Mouse (Mus musculus) stomach, postnatal 0 days (tissue): ENCODE results near the gene Uba5. TPM values are rescaled to one million over a fixed set of nuclear protein-coding genes. Genes with fewer than 3 reads are reported as not detected.

Experiments
- ATAC-seq: fragments of 200-750 bp; cut with Nextera tagmentation; 2 replicates; pipeline ENCODE4 v1.8.0; 2017; ENCODE audit not compliant: low FRiP score, low TSS enrichment
- DNase-seq: peaks from one replicate; pipeline ENCODE4 v3.0.0-alpha.2; 2016; ENCODE audit warnings: low spot score
- H3K27ac ChIP-seq: fragments of 300-500 bp; sonication (generic); replicated peaks from 2 replicates; pipeline ENCODE4 v1.5.1; 2014; ENCODE audit warnings: mild to moderate bottlenecking, control low read depth
- H3K27me3 ChIP-seq: fragments of 300-500 bp; sonication (generic); 2 replicates; pipeline ENCODE4 v1.6.1; 2014; ENCODE audit warnings: low read length; ENCODE audit not compliant: control insufficient read depth, insufficient read depth
- H3K36me3 ChIP-seq: fragments of 300-500 bp; sonication (generic); 2 replicates; pipeline ENCODE4 v1.6.1; 2014; ENCODE audit warnings: low read length, mixed read lengths; ENCODE audit not compliant: control insufficient read depth, insufficient read depth
- H3K4me1 ChIP-seq: fragments of 300-500 bp; sonication (generic); replicated peaks from 2 replicates; pipeline ENCODE4 v1.6.1; 2014; ENCODE audit warnings: antibody characterized with exemption; ENCODE audit not compliant: control insufficient read depth, insufficient read depth
- H3K4me2 ChIP-seq: fragments of 300-500 bp; sonication (generic); replicated peaks from 2 replicates; pipeline ENCODE4 v1.6.1; 2014; ENCODE audit warnings: low read depth, mild to moderate bottlenecking, control low read depth, moderate library complexity
- H3K4me3 ChIP-seq: fragments of 300-500 bp; sonication (generic); 2 replicates; pipeline ENCODE4 v1.5.1; 2014; ENCODE audit warnings: low read depth, low read length, control low read depth
- H3K9ac ChIP-seq: fragments of 300-500 bp; sonication (generic); 2 replicates; pipeline ENCODE4 v1.6.1; 2014; ENCODE audit warnings: mild to moderate bottlenecking, low read length, control low read depth, mixed read lengths
- H3K9me3 ChIP-seq: fragments of 300-500 bp; sonication (generic); 2 replicates; pipeline ENCODE4 v1.6.1; 2016; ENCODE audit warnings: low read length; ENCODE audit not compliant: control insufficient read depth
- CTCF ChIP-seq: IDR thresholded peaks from 2 replicates; pipeline ENCODE4 v1.5.1; 2016; ENCODE audit warnings: antibody characterized with exemption, low read depth, mild to moderate bottlenecking, moderate library complexity
- EP300 ChIP-seq: optimal IDR thresholded peaks from 2 replicates; pipeline ENCODE3; 2016; ENCODE audit warnings: antibody characterized with exemption
- WGBS: fragments of 180-500 bp; shearing (Covaris S2); extraction: QIAGEN DNeasy Blood & Tissue Kit; methylation state at CpG from one replicate; pipeline ENCODE4 v1.1.7; 2014; 5-methylcytosine and 5-hydroxymethylcytosine counted together
- polyA plus RNA-seq: library from polyadenylated mRNA; unstranded; fragments of >200 nt; fragmentation: Nextera tagmentation; extraction: Ambion mirVana; gene quantifications from 2 replicates; pipeline ENCODE4 v1.2.1, GENCODE M21; 2015

Gene Uba5
- polyA plus RNA-seq: 39.3 and 42.4 TPM in 2 replicates

DNA sequence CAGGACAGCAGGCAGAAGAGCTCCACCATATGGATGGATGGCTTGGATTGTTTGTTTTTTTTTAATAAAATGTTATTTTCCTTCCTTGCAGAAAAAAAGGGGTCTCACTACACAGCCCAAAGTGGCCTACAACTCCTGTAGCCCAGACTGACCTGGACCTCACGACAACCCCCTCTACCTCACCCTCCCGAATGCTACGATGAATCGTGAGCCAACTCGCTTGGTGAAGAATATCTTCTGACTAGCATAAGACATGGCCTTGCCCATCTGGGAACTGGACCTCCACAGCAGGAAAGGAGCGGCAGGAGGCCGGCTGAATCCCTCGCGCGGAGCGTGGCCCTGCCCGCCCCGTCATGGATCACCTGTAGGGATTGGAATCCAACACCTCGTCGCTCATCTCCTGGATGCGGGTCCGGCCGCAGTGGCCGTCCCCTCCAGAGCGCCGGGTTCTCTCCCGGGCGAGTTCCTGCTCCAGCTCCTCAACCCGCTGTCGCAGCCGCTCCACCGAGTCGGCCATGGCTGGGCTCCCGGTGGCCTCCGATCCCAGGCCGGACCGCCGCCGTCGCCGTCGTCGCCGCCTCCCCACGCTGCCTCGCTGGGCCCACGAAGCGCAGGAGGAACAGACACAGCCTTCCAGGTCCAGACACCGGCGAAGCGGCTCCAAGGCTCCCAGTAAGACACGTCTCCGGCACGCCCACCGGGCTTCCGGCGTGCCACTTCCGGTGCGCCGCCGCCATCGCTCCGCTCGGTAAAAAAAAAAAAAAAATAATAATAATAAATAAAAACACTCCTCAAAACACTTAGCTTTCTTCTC is at the start of gene Uba5:
TSS of gene Uba5 (minus strand) at position 705 of the 814 bp plus-strand sequence.
- Histone ChIP-seq H3K27ac (peak within 1 kb of the TSS; percentile 79), H3K36me3 (peaks cover 9% of the 10 kb centered on the region), H3K9ac (peak within 1 kb of the TSS; percentile 88), H3K9me3 (no peaks in the 10 kb centered on the region), H3K27me3 (no peaks in the 10 kb centered on the region), H3K4me3 (peak within 1 kb of the TSS; percentile 98), H3K4me1 (0 out of 2 replicates have a peak, but pooled peaks cover 6% of the 10 kb centered on the region), H3K4me2 (peak within 1 kb of the TSS; percentile 74)
- WGBS: under 1% methylated on average over 59 of the region's 59 CpGs
- DNase-seq (peak; percentile 76), ATAC-seq (peak; percentile 71)
- TF ChIP-seq CTCF (no peak), EP300 (no peak)

- Histone ChIP-seq H3K4me2 (no peak overlapping the region), H3K4me3 (no peak overlapping the region), H3K27ac (no peak overlapping the region), H3K9me3 (no peaks in the 10 kb centered on the region), H3K36me3 (no peaks in the 10 kb centered on the region), H3K27me3 (no peaks in the 10 kb centered on the region), H3K4me1 (no peaks in the 10 kb centered on the region), H3K9ac (no peak overlapping the region)
- DNase-seq (no peak), ATAC-seq (no peak)
- 76% methylated on average over 5 of the region's 5 CpGs for WGBS
- no peak for TF ChIP-seq CTCF
- TF ChIP-seq EP300: no peak
Observed at GRCm38 (mm10) chr9:104109151-104109550, 46.2 kb upstream of the Uba5 start.

GRCm38 (mm10) chr9:104108571-104109143 is 45.7 kb upstream of the Uba5 start:
- Histone ChIP-seq H3K4me1 (no peaks in the 10 kb centered on the region), H3K4me2 (no peak overlapping the region), H3K27me3 (no peaks in the 10 kb centered on the region), H3K27ac (no peak overlapping the region), H3K9me3 (no peaks in the 10 kb centered on the region), H3K4me3 (no peak overlapping the region), H3K9ac (no peak overlapping the region), H3K36me3 (no peaks in the 10 kb centered on the region)
- 72% methylated on average over 2 of the region's 2 CpGs for WGBS
- DNase-seq (no peak), ATAC-seq (no peak)
- TF ChIP-seq EP300: no peak
- TF ChIP-seq CTCF: no peak

DNA sequence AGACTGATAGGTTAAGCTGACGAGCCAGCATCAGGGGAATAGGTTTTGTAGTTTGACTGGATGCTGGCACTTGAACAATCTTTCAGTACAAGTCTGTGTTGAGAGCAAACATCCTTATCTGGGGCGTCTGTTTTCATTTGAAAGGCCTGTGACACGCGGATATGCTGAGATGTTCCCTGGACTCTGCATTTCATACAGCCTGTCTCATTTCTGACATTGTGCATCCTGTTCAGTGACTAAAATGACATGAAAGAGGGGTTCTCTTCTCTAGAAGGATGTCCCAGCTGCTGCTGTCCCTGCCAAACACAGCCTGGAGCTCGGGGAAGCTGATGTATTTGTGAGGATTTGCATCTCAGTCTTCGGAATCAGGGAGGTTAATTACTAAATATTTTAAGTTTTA is 44.5 kb upstream of the Uba5 start:
- Histone ChIP-seq H3K4me1 (no peaks in the 10 kb centered on the region), H3K9ac (no peak overlapping the region), H3K36me3 (no peaks in the 10 kb centered on the region), H3K9me3 (no peaks in the 10 kb centered on the region), H3K4me3 (no peak overlapping the region), H3K27me3 (no peaks in the 10 kb centered on the region), H3K27ac (no peak overlapping the region), H3K4me2 (no peak overlapping the region)
- DNase-seq (no peak), ATAC-seq (no peak)
- TF ChIP-seq CTCF: no peak
- TF ChIP-seq EP300: no peak
- WGBS: 42% methylated on average over 6 of the region's 6 CpGs

- H3K36me3 ChIP-seq: no peaks in the 10 kb centered on the region
- H3K9me3 ChIP-seq: no peaks in the 10 kb centered on the region
- ATAC-seq (no peak), DNase-seq (no peak)
- H3K4me3 ChIP-seq: no peak overlapping the region
- H3K27ac ChIP-seq: no peak overlapping the region
- H3K9ac ChIP-seq: no peak overlapping the region
- no peaks in the 10 kb centered on the region for H3K4me1 ChIP-seq
- TF ChIP-seq EP300 (no peak), CTCF (no peak)
- 69% methylated on average over 9 of the region's 9 CpGs for WGBS
- no peak overlapping the region for H3K4me2 ChIP-seq
- H3K27me3 ChIP-seq: no peaks in the 10 kb centered on the region
Observed at GRCm38 (mm10) chr9:104106930-104107329, 44.0 kb upstream of the Uba5 start.

GRCm38 (mm10) chr9:104104986-104105385 is 42.1 kb upstream of the Uba5 start:
- no peaks in the 10 kb centered on the region for H3K4me1 ChIP-seq
- no peak overlapping the region for H3K27ac ChIP-seq
- H3K36me3 ChIP-seq: no peaks in the 10 kb centered on the region
- no peaks in the 10 kb centered on the region for H3K27me3 ChIP-seq
- DNase-seq (no peak), ATAC-seq (no peak)
- TF ChIP-seq CTCF (no peak), EP300 (no peak)
- H3K4me3 ChIP-seq: no peak overlapping the region
- WGBS: 85% methylated on average over 2 of the region's 2 CpGs
- H3K4me2 ChIP-seq: no peak overlapping the region
- H3K9ac ChIP-seq: no peak overlapping the region
- H3K9me3 ChIP-seq: no peaks in the 10 kb centered on the region
